Mouse (Mus musculus): ENCODE results near the gene Rtl6.

Gene Rtl6

DNA sequence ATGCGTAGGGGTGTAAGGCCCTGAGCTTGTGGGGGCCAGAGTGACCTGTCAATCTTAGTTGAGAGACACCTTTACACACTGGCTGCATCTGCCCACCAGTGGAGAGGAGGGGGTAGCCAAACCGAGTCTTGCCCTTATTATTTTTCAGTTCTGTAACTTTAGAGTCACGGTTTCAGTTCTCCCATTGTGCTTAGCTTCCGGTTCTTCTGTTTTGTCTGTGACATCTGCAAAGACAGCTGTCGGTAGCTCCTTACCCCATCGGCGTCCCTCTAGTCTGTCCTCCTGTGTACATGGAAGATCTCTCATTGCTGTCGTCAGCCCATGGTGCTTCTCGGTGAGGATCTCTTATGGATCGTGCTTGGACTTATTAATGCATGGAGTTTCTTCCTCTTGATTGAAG lies 20.5 kb downstream of the Rtl6 start:
- in situ Hi-C loops (cut with MboI, MseI), result loop anchor here (5.0 kb wide), 1 partner anchor 75 kb away; no protein-coding TSS in a partner anchor

DNA sequence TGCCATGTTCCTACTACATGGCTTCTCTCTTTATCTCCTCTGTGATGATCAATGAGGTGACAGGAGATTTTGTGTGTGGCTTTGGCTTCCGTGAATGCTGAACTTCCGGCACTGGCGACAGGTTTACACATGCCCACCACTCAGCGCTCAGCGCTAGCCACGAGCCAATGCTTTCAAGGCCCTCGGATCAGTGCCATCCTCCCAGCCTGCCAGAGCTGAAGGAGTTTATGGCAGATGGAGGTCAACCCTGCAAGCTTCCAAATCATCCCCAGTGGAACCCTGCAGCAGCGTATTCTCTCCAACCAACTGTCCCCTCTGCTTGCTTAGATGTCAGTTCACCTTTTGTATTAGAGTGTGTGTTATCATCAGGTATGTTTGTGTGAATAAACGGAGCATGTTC lies 21.0 kb downstream of the Rtl6 start:
- in situ Hi-C loops (cut with MboI, MseI), result loop anchor here (5.0 kb wide), 1 partner anchor 76 kb away; no protein-coding TSS in a partner anchor

DNA sequence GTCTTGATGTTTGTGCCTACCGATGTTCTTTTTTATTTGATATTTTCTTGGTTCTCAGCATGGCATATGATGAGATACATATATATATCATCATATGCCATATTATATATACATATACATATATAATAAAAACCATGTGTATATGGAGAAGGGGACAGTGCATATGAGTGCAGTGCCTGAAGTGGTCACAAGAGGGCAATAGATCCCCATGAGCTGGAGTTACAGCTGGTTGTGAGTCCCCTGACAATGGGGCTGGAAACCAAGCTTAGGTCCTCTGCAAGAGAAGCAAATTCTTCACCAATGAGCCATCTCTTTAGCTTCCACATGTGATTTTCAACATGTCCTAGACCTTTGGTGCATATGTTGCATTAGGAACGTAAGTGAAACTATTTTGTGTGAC lies 21.7 kb downstream of the Rtl6 start:
- in situ Hi-C loops (cut with MboI, MseI), result loop anchor here (5.0 kb wide), 1 partner anchor 76 kb away; no protein-coding TSS in a partner anchor

DNA sequence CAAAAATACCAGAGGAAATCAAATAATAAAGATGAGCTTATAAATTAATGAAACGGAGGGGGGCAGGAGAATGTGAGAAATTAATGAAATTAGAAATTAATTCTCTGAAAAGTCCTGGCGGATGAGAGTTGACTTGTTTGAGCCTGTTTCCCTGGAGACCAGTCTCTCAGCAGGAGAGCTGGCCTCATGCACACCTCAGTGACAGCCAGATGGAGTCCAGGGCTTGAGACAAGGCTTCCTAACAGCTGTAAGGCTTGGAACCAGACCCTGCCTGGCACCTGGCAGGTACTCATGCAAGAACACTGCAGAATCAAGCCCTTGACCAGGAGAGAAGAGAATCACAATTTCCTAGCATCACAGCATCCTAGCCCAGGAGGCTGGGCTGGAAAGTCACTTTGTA lies 25.4 kb downstream of the Rtl6 start:
- in situ Hi-C loops (cut with MboI, MseI), result no loop called here

DNA sequence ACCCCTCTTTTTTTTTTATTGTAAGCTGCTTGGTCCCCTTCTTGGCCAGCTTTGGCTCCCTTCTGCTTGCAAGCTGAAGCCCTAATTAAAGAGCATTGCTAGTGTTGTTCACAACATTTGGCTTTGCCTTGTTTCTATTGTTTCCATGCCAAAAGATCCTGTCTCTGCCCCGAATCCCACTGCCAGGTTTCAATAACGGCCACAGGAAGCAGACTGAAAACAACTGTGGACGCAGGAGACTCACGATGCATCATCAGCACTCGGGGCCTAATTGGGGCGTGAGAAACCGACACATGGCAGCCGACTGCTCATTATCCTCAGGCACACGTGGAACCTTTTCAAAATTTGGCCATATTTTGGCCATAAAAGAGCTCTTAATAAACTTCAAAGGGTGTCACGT lies 26.1 kb downstream of the Rtl6 start:
- in situ Hi-C loops (cut with MboI, MseI), result no loop called here

DNA sequence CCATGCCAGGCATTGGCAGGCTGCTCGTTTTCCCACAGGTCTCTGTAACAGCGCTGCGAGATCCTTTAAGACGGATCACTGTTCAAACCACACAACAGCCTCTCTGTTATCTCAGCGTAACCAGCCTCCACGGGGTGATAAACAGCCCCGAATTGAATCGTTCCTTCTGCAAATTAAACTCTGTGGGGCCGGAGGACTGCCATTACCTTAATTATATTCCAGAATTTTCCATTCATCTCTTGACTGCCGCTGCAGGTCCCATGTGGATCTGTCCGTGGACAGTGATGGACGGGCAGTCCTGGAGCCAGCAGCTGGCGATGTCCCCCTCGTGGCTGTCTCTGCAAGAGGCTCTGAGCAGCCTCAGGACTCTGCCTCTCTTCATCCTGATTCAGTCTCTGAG lies 30.7 kb downstream of the Rtl6 start:
- in situ Hi-C loops (cut with MboI, MseI), result loop anchor here in 1 of 2 experiments (10.0 kb wide), 1 partner anchor 262 kb away; no protein-coding TSS in a partner anchor

DNA sequence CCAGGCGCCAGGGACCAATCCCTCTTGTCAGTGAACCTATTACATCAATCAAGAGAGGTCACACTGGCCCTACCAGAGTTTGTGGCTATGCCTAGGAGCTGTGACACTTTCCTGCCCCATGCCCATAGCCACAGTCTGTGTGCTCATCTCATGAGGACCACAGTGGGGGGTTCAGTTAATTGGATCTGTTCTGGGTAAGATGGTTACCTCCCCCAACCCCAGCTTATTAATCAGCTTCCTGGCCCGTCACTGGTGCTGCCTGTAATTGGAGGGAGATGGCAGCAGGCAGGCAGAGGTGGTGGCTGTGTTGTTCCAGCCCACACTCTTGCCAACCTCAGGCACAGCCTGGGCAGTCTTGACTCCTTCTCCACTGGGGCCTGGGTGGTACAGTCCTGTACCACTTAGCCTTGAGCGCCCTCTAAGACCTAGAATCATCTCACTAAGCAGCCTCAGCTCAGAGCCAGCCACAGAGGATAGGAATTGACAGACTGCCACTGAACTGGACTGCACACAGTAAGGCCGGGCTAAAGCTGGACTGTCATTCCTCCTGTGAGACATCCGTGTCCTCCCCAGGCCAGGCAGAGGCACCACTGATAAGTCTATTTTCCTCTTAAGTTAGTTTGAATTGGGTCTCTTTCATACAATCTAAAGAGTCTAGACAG lies 32.3 kb downstream of the Rtl6 start:
- in situ Hi-C loops (cut with MboI, MseI), result loop anchor here in 1 of 2 experiments (10.0 kb wide), 1 partner anchor 261 kb away; no protein-coding TSS in a partner anchor

DNA sequence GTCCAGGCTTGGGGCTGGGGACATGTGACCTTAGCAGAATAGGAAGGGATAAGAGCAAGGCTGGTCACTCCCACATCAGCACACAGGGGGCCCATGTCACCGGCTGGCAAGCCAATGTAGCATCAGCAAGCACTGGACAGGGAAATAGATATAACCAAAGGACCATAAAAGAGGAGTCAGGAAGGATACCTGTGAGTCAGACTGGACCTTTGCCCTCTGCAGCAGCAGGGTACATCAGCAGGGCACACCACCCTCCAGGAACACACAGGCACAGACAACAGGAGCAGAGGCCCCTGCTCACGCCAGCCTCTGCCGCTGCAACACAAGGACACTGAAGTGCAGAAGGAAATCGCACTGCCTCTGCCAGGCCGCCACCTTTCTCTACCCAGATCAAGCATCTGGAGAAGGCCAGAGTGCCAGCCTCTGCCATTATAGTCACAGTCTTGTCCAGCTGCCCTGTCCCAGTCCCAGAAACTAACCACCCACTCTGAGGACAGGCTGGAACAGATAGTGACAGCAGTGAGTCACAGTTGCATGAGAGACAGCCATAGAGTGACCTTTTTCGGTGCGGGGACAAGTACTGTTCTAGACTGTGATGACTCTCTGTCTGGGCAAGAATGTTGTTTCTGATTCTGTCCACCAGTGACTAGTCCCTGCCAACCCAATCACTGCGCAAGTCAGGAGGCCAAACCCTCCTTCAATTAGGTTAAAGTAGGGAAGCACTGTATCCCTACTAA lies 34.5 kb downstream of the Rtl6 start:
- in situ Hi-C loops (cut with MboI, MseI), result loop anchor here in 1 of 2 experiments (10.0 kb wide), 1 partner anchor 258 kb away; no protein-coding TSS in a partner anchor

DNA sequence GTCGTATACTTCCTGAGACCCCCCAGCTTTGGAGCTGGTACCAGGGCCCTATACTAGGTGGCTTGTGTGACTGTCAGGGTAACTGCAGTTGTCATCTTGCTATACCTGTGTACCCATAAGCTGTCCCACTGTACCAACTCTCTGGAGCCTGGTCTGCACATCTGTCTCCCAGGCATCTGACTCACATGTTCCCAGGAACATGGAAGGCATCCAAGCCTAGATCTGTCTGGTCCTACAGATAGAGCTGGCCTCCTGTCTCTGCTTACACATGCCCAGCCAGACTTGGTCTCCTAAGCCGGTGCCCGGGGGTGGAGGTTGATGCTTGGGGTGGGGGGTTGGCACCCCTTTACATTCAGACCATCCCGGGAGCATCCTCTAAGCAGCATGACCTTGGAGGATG lies 36.1 kb downstream of the Rtl6 start:
- in situ Hi-C loops (cut with MboI, MseI), result loop anchor here in 1 of 2 experiments (10.0 kb wide), 1 partner anchor 257 kb away; no protein-coding TSS in a partner anchor

DNA sequence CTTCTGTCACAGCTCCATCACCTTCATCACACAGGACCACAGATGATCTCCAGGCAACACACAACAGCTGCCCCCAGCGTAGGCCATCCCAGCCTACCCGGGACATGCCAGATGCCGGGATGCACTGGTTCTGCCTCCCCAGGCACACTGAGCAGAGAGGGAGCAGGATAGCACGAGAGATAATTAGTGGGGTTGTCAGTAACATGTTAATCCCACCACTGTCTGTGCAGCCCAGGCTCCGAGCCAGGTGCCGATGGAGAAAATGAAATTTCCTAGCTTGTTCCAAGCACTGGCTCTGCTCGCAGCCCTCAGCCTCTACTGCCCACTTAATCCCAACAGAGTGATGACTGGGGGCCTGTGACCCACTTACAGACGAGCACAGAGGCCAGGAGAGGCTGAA lies 39.1 kb downstream of the Rtl6 start:
- in situ Hi-C loops (cut with MboI, MseI), result no loop called here

DNA sequence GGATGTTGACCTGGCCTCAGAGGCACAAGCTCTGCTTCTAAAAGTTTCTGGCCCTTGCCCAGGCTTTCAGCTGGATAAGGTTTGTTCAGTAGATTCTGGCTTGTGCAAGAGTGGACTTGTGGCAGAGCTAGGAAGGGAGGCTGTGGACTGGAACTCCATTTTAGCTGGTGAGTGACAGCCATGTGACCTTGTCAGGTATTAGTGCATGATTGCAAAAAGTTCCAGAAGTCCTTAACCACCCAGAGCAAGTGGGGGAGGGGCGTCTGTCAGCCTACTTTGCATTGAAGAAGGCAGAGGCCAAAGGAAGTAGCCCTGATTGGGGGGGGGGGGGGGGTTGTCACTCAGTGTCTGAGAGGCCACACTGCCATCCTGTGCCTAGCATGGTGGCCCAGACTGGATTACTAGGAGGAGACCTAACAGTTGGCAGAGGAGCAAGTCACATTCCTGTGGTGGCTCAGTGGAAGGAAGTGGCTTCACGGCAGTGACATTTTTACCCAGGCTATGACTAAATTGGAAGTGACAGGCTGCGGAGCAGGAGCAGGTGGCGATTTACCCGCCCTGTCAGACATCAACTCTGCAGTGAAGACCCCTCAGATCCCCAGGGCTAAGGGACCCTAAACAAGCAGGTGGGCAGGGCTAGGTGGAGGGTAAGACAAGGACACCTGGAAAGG lies 44.9 kb downstream of the Rtl6 start:
- in situ Hi-C loops (cut with MboI, MseI), result no loop called here

DNA sequence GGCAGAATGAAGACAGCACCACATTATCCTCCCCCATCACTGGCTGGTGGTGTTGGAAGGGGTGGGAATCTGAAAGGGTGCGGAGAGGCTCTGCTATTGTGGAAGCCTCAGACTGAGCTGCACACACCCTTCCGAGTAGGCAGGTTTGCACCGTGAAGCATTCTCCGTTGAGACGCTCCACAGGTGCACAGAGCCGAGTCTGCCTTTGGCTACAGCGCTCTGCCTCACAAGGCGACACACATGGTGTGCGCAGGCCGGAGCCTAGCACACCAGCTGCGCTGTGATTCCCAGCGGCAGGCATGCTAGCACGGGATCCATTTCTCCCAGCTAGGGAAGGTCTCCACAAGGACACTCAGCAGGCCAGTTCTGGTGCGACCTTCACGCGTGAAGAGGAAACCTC lies 47.6 kb downstream of the Rtl6 start:
- in situ Hi-C loops (cut with MboI, MseI), result no loop called here

DNA sequence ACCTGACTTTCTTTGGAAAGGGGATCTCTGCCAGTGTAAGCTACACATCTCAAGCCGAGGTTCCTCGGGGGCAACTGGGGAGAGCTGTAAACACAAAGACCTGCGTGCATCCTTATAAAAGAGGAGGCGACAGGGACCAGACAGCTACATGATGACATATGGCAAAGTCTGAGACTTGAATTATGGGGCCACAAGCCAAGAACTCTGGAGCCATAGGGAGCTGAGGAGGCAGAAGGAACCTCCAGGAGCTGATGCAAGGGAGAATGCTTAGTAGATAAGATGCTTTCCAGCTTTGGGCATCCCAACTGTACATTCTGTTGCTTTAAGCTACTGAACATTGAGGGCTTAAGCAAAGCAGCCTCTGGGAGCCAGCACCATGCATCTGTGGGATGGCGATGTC lies 48.5 kb downstream of the Rtl6 start:
- in situ Hi-C loops (cut with MboI, MseI), result no loop called here

DNA sequence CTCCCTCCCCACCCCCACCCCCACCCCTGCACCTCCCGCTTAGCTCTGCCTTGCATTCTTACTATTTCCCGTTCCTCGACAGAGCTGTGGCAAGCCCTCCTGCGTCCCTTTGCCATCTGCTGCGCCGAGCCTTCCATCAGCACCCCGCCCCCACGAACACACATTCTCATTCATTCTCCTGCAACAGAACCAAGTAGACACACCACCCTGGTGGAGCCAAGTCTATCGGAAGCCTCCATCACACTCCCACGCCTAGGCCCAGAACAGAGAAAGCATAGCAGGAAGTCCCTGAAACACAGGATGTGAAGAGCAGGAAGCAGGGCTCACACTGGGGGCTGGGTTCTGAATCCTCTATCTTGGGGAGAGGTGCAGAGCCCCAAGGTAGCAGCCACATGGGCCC lies 51.6 kb downstream of the Rtl6 start:
- in situ Hi-C loops (cut with MboI, MseI), result no loop called here

DNA sequence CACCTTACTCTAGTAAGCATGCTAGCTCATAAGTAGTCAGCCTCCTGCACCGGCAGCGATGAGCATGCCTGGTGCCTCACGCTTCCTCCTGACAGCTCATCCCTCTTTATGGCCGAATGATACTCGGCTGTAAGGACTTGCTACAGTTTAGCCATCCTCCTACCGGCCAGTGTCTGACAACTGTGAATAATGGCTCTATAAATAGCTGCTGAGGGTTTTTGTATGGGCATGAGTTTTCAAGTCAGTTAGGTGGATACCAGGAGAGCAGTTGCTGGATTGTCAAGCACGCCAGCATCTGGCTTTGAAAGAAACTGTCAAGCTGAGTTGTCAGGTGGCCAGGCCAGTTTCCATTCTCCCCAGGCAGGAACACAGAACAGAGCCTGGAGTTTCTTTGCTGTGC lies 52.7 kb downstream of the Rtl6 start:
- in situ Hi-C loops (cut with MboI, MseI), result no loop called here
